Mouse (Mus musculus) embryonic facial prominence, embryonic 12.5 days (tissue): ENCODE data around the gene Ttc28. TPM values are rescaled to one million over a fixed set of nuclear protein-coding genes. Genes with fewer than 3 reads are reported as not detected.

Experiments
- ATAC-seq: fragments of 200-750 bp; cut with Nextera tagmentation; 2 replicates; pipeline ENCODE4 v1.8.0; 2017; ENCODE audit not compliant: insufficient number of reproducible peaks, insufficient read depth, low FRiP score, low TSS enrichment
- H3K27ac ChIP-seq: fragments of 300-500 bp; sonication (generic); 2 replicates; pipeline ENCODE4 v1.5.1; 2016; ENCODE audit warnings: mild to moderate bottlenecking
- H3K27me3 ChIP-seq: fragments of 300-500 bp; sonication (generic); 2 replicates; pipeline ENCODE4 v1.6.1; 2016; ENCODE audit warnings: mild to moderate bottlenecking, moderate library complexity
- H3K36me3 ChIP-seq: fragments of 300-500 bp; sonication (generic); 2 replicates; pipeline ENCODE4 v1.6.1; 2016; ENCODE audit warnings: mild to moderate bottlenecking
- H3K4me1 ChIP-seq: fragments of 300-500 bp; sonication (generic); 2 replicates; pipeline ENCODE4 v1.6.1; 2016
- H3K4me2 ChIP-seq: fragments of 300-500 bp; sonication (generic); replicated peaks from 2 replicates; pipeline ENCODE4 v1.6.1; 2016; ENCODE audit warnings: mild to moderate bottlenecking, moderate library complexity
- H3K4me3 ChIP-seq: fragments of 300-500 bp; sonication (generic); 2 replicates; pipeline ENCODE4 v1.5.1; 2016; ENCODE audit warnings: mild to moderate bottlenecking
- H3K9ac ChIP-seq: fragments of 300-500 bp; sonication (generic); 2 replicates; pipeline ENCODE4 v1.6.1; 2016; ENCODE audit warnings: mild to moderate bottlenecking, moderate library complexity
- H3K9me3 ChIP-seq: fragments of 300-500 bp; sonication (generic); 2 replicates; pipeline ENCODE4 v1.6.1; 2016; ENCODE audit warnings: mild to moderate bottlenecking, moderate library complexity
- WGBS: fragments of 180-500 bp; shearing (Covaris S2); methylation state at CpG from one replicate; pipeline ENCODE4 v1.1.7; 2016; 5-methylcytosine and 5-hydroxymethylcytosine counted together
- polyA plus RNA-seq: library from polyadenylated mRNA; unstranded; fragments of >200 nt; fragmentation: Nextera tagmentation; extraction: Ambion mirVana; gene quantifications from 2 replicates; pipeline ENCODE4 v1.2.1, GENCODE M21; 2016

Gene Ttc28
- polyA plus RNA-seq, 1 experiment from 2014 or later: 21.2 TPM

- no peak overlapping the region for H3K4me2 ChIP-seq
- H3K27me3 ChIP-seq: no peaks in the 10 kb centered on the region
- no peak for ATAC-seq
- H3K9me3 ChIP-seq: peaks cover 5% of the 10 kb centered on the region; the same call in 1 of the 2 replicates
- no peak overlapping the region for H3K4me3 ChIP-seq
- peaks cover 36% of the 10 kb centered on the region for H3K4me1 ChIP-seq
- H3K36me3 ChIP-seq: no peaks in the 10 kb centered on the region
- 63% methylated on average over 7 of the region's 7 CpGs for WGBS
- no peak overlapping the region for H3K27ac ChIP-seq
- no peak overlapping the region for H3K9ac ChIP-seq
Observed at GRCm38 (mm10) chr5:111012587-111012986, 133.0 kb downstream of the Ttc28 start.

- Histone ChIP-seq H3K27ac (no peak overlapping the region), H3K9me3 (peaks cover 3% of the 10 kb centered on the region; the same call in 1 of the 2 replicates), H3K27me3 (no peaks in the 10 kb centered on the region), H3K9ac (no peak overlapping the region), H3K4me3 (no peak overlapping the region), H3K4me1 (peaks cover 34% of the 10 kb centered on the region), H3K4me2 (no peak overlapping the region), H3K36me3 (no peaks in the 10 kb centered on the region)
- ATAC-seq: no peak
- 82% methylated on average over 4 of the region's 4 CpGs for WGBS
Observed at GRCm38 (mm10) chr5:111014960-111015359, 135.4 kb downstream of the Ttc28 start.

GRCm38 (mm10) chr5:111017319-111017718 is 137.7 kb downstream of the Ttc28 start:
- Histone ChIP-seq H3K27me3 (no peaks in the 10 kb centered on the region), H3K4me2 (no peak overlapping the region), H3K27ac (no peak overlapping the region), H3K4me1 (peaks cover 21% of the 10 kb centered on the region; the same call in 1 of the 2 replicates), H3K9me3 (no peaks in the 10 kb centered on the region), H3K4me3 (no peak overlapping the region), H3K36me3 (no peaks in the 10 kb centered on the region), H3K9ac (no peak overlapping the region)
- ATAC-seq: no peak
- 73% methylated on average over 4 of the region's 4 CpGs for WGBS

- Histone ChIP-seq H3K9ac (no peak overlapping the region), H3K4me2 (no peak overlapping the region), H3K9me3 (no peaks in the 10 kb centered on the region), H3K4me3 (no peak overlapping the region), H3K36me3 (no peaks in the 10 kb centered on the region), H3K4me1 (peaks cover 50% of the 10 kb centered on the region), H3K27ac (no peak overlapping the region), H3K27me3 (no peaks in the 10 kb centered on the region)
- ATAC-seq: no peak
- whole genome bisulfite sequencing: 89% methylated on average over 9 of the region's 9 CpGs
Observed at GRCm38 (mm10) chr5:111022339-111022738, 142.7 kb downstream of the Ttc28 start.

- no peaks in the 10 kb centered on the region for H3K27me3 ChIP-seq
- no peaks in the 10 kb centered on the region for H3K36me3 ChIP-seq
- H3K27ac ChIP-seq: no peak overlapping the region
- peaks cover 48% of the 10 kb centered on the region for H3K4me1 ChIP-seq
- WGBS: 82% methylated on average over 1 of the region's 1 CpGs
- H3K4me3 ChIP-seq: no peak overlapping the region
- no peak for ATAC-seq
- H3K9ac ChIP-seq: no peak overlapping the region
- H3K9me3 ChIP-seq: no peaks in the 10 kb centered on the region
- no peak overlapping the region for H3K4me2 ChIP-seq
Observed at GRCm38 (mm10) chr5:111022940-111023339, 143.3 kb downstream of the Ttc28 start.

- peaks cover 54% of the 10 kb centered on the region for H3K4me1 ChIP-seq
- H3K4me3 ChIP-seq: no peak overlapping the region
- no peaks in the 10 kb centered on the region for H3K36me3 ChIP-seq
- no peaks in the 10 kb centered on the region for H3K9me3 ChIP-seq
- no peaks in the 10 kb centered on the region for H3K27me3 ChIP-seq
- H3K4me2 ChIP-seq: no peak overlapping the region
- no peak overlapping the region for H3K9ac ChIP-seq
- WGBS: 88% methylated on average over 13 of the region's 13 CpGs
- no peak for ATAC-seq
- H3K27ac ChIP-seq: no peak overlapping the region
Observed at GRCm38 (mm10) chr5:111024621-111025020, 145.0 kb downstream of the Ttc28 start.

GRCm38 (mm10) chr5:111025476-111025875 is 145.9 kb downstream of the Ttc28 start:
- Histone ChIP-seq H3K9me3 (no peaks in the 10 kb centered on the region), H3K4me3 (no peak overlapping the region), H3K36me3 (no peaks in the 10 kb centered on the region), H3K9ac (no peak overlapping the region), H3K4me2 (no peak overlapping the region), H3K27ac (0 out of 2 replicates have a peak overlapping the region, but pooled peaks have one; percentile 36), H3K27me3 (no peaks in the 10 kb centered on the region), H3K4me1 (peaks cover 54% of the 10 kb centered on the region)
- ATAC-seq: no peak; the same call in 1 of the 2 replicates
- 50% methylated on average over 14 of the region's 14 CpGs for WGBS

- Histone ChIP-seq H3K9me3 (no peaks in the 10 kb centered on the region), H3K4me2 (no peak overlapping the region), H3K27me3 (no peaks in the 10 kb centered on the region), H3K36me3 (no peaks in the 10 kb centered on the region), H3K9ac (no peak overlapping the region), H3K4me1 (peaks cover 54% of the 10 kb centered on the region), H3K4me3 (no peak overlapping the region), H3K27ac (no peak overlapping the region)
- no peak for ATAC-seq
- 54% methylated on average over 8 of the region's 8 CpGs for WGBS
Observed at GRCm38 (mm10) chr5:111026209-111026608, 146.6 kb downstream of the Ttc28 start.

- Histone ChIP-seq H3K9ac (no peak overlapping the region), H3K4me1 (peaks cover 52% of the 10 kb centered on the region), H3K4me2 (no peak overlapping the region), H3K4me3 (no peak overlapping the region), H3K36me3 (no peaks in the 10 kb centered on the region), H3K9me3 (no peaks in the 10 kb centered on the region), H3K27me3 (no peaks in the 10 kb centered on the region), H3K27ac (no peak overlapping the region)
- WGBS: 64% methylated on average over 4 of the region's 4 CpGs
- ATAC-seq: no peak
Observed at GRCm38 (mm10) chr5:111028340-111028739, 148.7 kb downstream of the Ttc28 start.

- H3K4me1 ChIP-seq: peaks cover 46% of the 10 kb centered on the region
- H3K27ac ChIP-seq: no peak overlapping the region
- no peaks in the 10 kb centered on the region for H3K9me3 ChIP-seq
- 70% methylated on average over 9 of the region's 9 CpGs for WGBS
- no peaks in the 10 kb centered on the region for H3K27me3 ChIP-seq
- H3K9ac ChIP-seq: no peak overlapping the region
- H3K4me2 ChIP-seq: no peak overlapping the region
- H3K36me3 ChIP-seq: no peaks in the 10 kb centered on the region
- ATAC-seq: no peak
- no peak overlapping the region for H3K4me3 ChIP-seq
Observed at GRCm38 (mm10) chr5:111028952-111029351, 149.3 kb downstream of the Ttc28 start.

- ATAC-seq: no peak
- no peaks in the 10 kb centered on the region for H3K36me3 ChIP-seq
- H3K9me3 ChIP-seq: no peaks in the 10 kb centered on the region
- H3K27me3 ChIP-seq: no peaks in the 10 kb centered on the region
- H3K9ac ChIP-seq: no peak overlapping the region
- no peak overlapping the region for H3K4me2 ChIP-seq
- WGBS: 75% methylated on average over 10 of the region's 10 CpGs
- H3K4me1 ChIP-seq: peaks cover 19% of the 10 kb centered on the region
- no peak overlapping the region for H3K4me3 ChIP-seq
- H3K27ac ChIP-seq: no peak overlapping the region
Observed at GRCm38 (mm10) chr5:111032687-111033295, 153.2 kb downstream of the Ttc28 start.

GRCm38 (mm10) chr5:111033489-111033888 is 153.9 kb downstream of the Ttc28 start:
- Histone ChIP-seq H3K4me3 (no peak overlapping the region), H3K4me2 (no peak overlapping the region), H3K9ac (no peak overlapping the region), H3K27me3 (no peaks in the 10 kb centered on the region), H3K4me1 (peaks cover 19% of the 10 kb centered on the region), H3K9me3 (no peaks in the 10 kb centered on the region), H3K27ac (no peak overlapping the region), H3K36me3 (no peaks in the 10 kb centered on the region)
- 90% methylated on average over 4 of the region's 4 CpGs for WGBS
- ATAC-seq: no peak
